Comparison of ENCODE assay signal across 8 mouse cellular contexts in genomic region chr1:62964291-62964690, GRCm38 (mm10).
DNase-seq lines count a peak whose midpoint lies in the region; ATAC-seq lines count a peak whose summit lies in the region.

No protein-coding gene starts in this region.

- H3K4me2 ChIP-seq in forebrain, embryonic 12.5 days = no peak overlapping the region
- no peak overlapping the region for H3K4me2 ChIP-seq in lung, embryonic 16.5 days (ENCODE audit: low read depth, low read length)

- H3K36me3 ChIP-seq in forebrain, embryonic 12.5 days (replicated peaks) = no peaks in the 10 kb centered on the region
- no peaks in the 10 kb centered on the region for H3K36me3 ChIP-seq in lung, embryonic 16.5 days (ENCODE audit: control insufficient read depth, insufficient read depth, low read length)

- intact Hi-C loops in heart, postnatal 14 days (cut with DNase I) = loop anchor here (2.0 to 5.0 kb wide), 6 partner anchors 177 to 1827 kb away; no protein-coding TSS in a partner anchor

- peaks cover 27% of the 10 kb centered on the region for H3K27me3 ChIP-seq in forebrain, embryonic 12.5 days
- no peaks in the 10 kb centered on the region for H3K27me3 ChIP-seq in lung, embryonic 16.5 days (ENCODE audit: control insufficient read depth, insufficient read depth, low read depth, low read length)

- ATAC-seq in forebrain, embryonic 12.5 days (ENCODE audit: low FRiP score) = peak; percentile 90
- ATAC-seq in lung, embryonic 16.5 days (ENCODE audit: low read depth) = peak; percentile 90

- no peak overlapping the region for H3K27ac ChIP-seq in forebrain, embryonic 12.5 days
- H3K27ac ChIP-seq in lung, embryonic 16.5 days (ENCODE audit: low read length) = no peak overlapping the region

- H3K9ac ChIP-seq in forebrain, embryonic 12.5 days = no peak overlapping the region
- no peak overlapping the region for H3K9ac ChIP-seq in lung, embryonic 16.5 days (ENCODE audit: low read length)

- H3K9me3 ChIP-seq in forebrain, embryonic 12.5 days = no peaks in the 10 kb centered on the region
- H3K9me3 ChIP-seq in lung, embryonic 16.5 days (ENCODE audit: control insufficient read depth, low read length) = no peaks in the 10 kb centered on the region

- H3K4me1 ChIP-seq in forebrain, embryonic 12.5 days = peaks cover 12% of the 10 kb centered on the region
- H3K4me1 ChIP-seq in lung, embryonic 16.5 days (replicated peaks; ENCODE audit: control insufficient read depth, insufficient read depth, low read length) = peaks cover 6% of the 10 kb centered on the region; the same call in 1 of the 2 replicates

- DNase-seq in CD8-positive naive resting alpha-beta T cell, adult 2 months (ENCODE audit: low read depth in 2 of 2, low spot score in 2 of 2) = peak; percentile 11 to 20
- peak; percentile 88 for DNase-seq in brain, adult 2 months (ENCODE audit: low read depth, low spot score)
- DNase-seq in heart, postnatal 14 days = peak; percentile 51 to 73
- peak; percentile 77 for DNase-seq in layer of hippocampus, adult 11-12 months (ENCODE audit: low spot score)
- peak; percentile 75 for DNase-seq in right cerebral cortex, adult 18-20 months
- DNase-seq in yolk sac, embryonic 10.5 days (ENCODE audit: low spot score) = peak; percentile 55

- no peak overlapping the region for H3K4me3 ChIP-seq in forebrain, embryonic 12.5 days (replicated peaks)
- no peak overlapping the region for H3K4me3 ChIP-seq in lung, embryonic 16.5 days (ENCODE audit: low read length)

- 13% methylated on average over 6 of the region's 6 CpGs for WGBS in forebrain, embryonic 12.5 days
- 9% methylated on average over 6 of the region's 6 CpGs for WGBS in lung, embryonic 16.5 days

Comparison
In these comparisons a context has a peak if more than half of its experiments do, and no peak if none do; other contexts are left out.
1. DNase-seq: peak in every context shown above with its lines; median percentile 88 in brain, adult 2 months; 77 in layer of hippocampus, adult 11-12 months; 75 in right cerebral cortex, adult 18-20 months; 62 in heart, postnatal 14 days; 55 in yolk sac, embryonic 10.5 days; 16 in CD8-positive naive resting alpha-beta T cell, adult 2 months.